Mouse (Mus musculus): ENCODE data around the gene Gm13288.
"Not testable (repeated sequence)": the region's sequence is repeated elsewhere in the genome, so short reads cannot be mapped to it uniquely, and the experiment has no call there.

DNA sequence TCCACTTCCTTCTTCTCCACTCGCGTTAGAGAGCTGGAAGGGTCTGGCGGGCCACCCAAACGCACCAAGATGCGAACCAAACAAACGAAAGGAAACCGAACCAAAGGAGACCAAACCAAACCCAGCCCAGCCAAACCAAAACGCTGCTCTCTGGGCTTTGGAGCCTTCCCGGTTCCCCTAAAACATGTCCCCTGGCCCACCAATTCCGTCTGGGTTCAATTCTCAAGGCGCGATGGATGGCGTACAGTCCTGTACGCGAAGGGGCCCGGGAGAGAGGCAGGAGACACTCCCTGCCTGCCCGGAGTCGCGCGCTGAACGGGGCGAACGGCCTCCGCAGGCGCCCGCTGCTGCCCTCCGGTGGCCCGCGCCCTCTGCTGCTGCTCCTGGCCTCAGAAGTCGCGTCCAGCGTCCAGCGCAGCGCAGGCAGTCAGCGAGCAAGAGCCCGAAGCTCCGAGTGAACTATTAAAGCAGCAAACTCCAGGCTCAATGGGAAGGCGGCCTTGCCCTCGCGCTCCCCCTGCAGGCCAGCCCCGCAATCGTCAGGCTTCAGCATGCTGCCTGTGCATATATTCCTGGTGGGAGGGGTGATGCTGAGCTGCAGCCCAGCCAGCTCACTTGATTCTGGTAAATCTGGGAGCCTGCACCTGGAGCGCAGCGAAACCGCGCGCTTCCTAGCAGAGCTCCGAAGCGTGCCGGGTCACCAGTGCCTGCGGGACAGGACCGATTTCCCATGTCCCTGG is 11.2 kb upstream of the Gm13288 start, which contains the start of gene Gm13275:
- TF ChIP-seq POLR2A (IDR thresholded peaks at IDR 0.05; ENCODE audit: low read depth, low read length); CTCF (IDR thresholded peaks at IDR 0.05; ENCODE audit: extremely low read depth, insufficient read depth, insufficient read length, insufficient replicate concordance): not testable (repeated sequence)
